Mouse (Mus musculus) lung, adult 2 months (tissue): Measurements from ENCODE around the gene Kpna7. TPM values are rescaled to one million over a fixed set of nuclear protein-coding genes. Genes with fewer than 3 reads are reported as not detected.

Source experiments
- DNase-seq: peaks from one replicate; pipeline ENCODE4 v3.0.0; 2022
- H3K4me1 ChIP-seq: fragments of 200-500 bp; 2 replicates; pipeline ENCODE4 v1.6.1; 2011; ENCODE audit warnings: low read length; ENCODE audit not compliant: control insufficient read depth, insufficient read depth
- H3K4me3 ChIP-seq: fragments of 200-500 bp; replicated peaks from 2 replicates; pipeline ENCODE3; 2011; ENCODE audit warnings: low read depth, mild to moderate bottlenecking, control low read depth, low read length; ENCODE audit errors: extremely low read depth
- CTCF ChIP-seq: fragments of 200-500 bp; IDR thresholded peaks from 2 replicates; pipeline ENCODE4 v1.5.1; 2011; ENCODE audit warnings: mild to moderate bottlenecking, low read length, control low read depth; ENCODE audit not compliant: insufficient read depth
- POLR2A ChIP-seq: fragments of 200-500 bp; IDR thresholded peaks from 2 replicates; pipeline ENCODE4 v1.6.1; 2011; ENCODE audit warnings: low read depth, mild to moderate bottlenecking, control low read depth, low read length, borderline replicate concordance; ENCODE audit errors: extremely low read depth
- WGBS: fragments of 180-500 bp; shearing (Covaris S2); methylation state at CpG from one replicate; pipeline ENCODE4 v1.1.7; 2018; 5-methylcytosine and 5-hydroxymethylcytosine counted together
- polyA plus RNA-seq: library from polyadenylated mRNA; depleted of rRNA; stranded (reverse); fragments of >200 nt; gene quantifications from 2 replicates; pipeline ENCODE4 v1.2.3, GENCODE M21; 2012

Kpna7 gene
- polyA plus RNA-seq, 1 experiment = not detected

GRCm38 (mm10) chr5:145118005-145118404 lies 34.2 kb upstream of the Kpna7 start:
- 30% methylated on average over 6 of the region's 6 CpGs for WGBS
- Histone ChIP-seq H3K4me3 (no peak overlapping the region), H3K4me1 (peaks cover 14% of the 10 kb centered on the region)
- TF ChIP-seq CTCF = no peak
- TF ChIP-seq POLR2A = no peak
- no peak for DNase-seq

GRCm38 (mm10) chr5:145116916-145117315 lies 33.1 kb upstream of the Kpna7 start:
- no peak for TF ChIP-seq POLR2A
- TF ChIP-seq CTCF = peak; percentile 64
- Histone ChIP-seq H3K4me3 (peak overlapping the region; percentile 30), H3K4me1 (peaks cover 14% of the 10 kb centered on the region)
- peak; percentile 74 for DNase-seq
- 30% methylated on average over 10 of the region's 10 CpGs for WGBS

GRCm38 (mm10) chr5:145116316-145116715 lies 32.5 kb upstream of the Kpna7 start:
- 2% methylated on average over 4 of the region's 4 CpGs for WGBS
- H3K4me1 ChIP-seq = peaks cover 14% of the 10 kb centered on the region
- no peak for TF ChIP-seq CTCF
- no peak; the same call in 1 of the 2 replicates for TF ChIP-seq POLR2A
- peak overlapping the region; percentile 23 for H3K4me3 ChIP-seq
- DNase-seq = peak; percentile 41

- H3K4me3 ChIP-seq = no peak overlapping the region
- TF ChIP-seq POLR2A (no peak), CTCF (no peak)
- no peak for DNase-seq
- WGBS = 66% methylated on average over 5 of the region's 5 CpGs
- peaks cover 14% of the 10 kb centered on the region for H3K4me1 ChIP-seq
These were observed 31.9 kb upstream of the Kpna7 start for GRCm38 (mm10) chr5:145115736-145116135.

- peaks cover 14% of the 10 kb centered on the region for H3K4me1 ChIP-seq
- WGBS = 10% methylated on average over 39 of the region's 40 CpGs
- DNase-seq = peak; percentile 74
- TF ChIP-seq CTCF (no peak), POLR2A (peak; percentile 41; the same call in 1 of the 2 replicates)
- peak overlapping the region; percentile 86 for H3K4me3 ChIP-seq
These were observed 31.0 kb upstream of the Kpna7 start for GRCm38 (mm10) chr5:145114606-145115473.

- WGBS = under 1% methylated on average over 33 of the region's 53 CpGs
- Histone ChIP-seq H3K4me1 (peaks cover 14% of the 10 kb centered on the region), H3K4me3 (peak within 1 kb of the TSS; percentile 86)
- DNase-seq = peak; percentile 73
- TF ChIP-seq CTCF (no peak), POLR2A (peak; percentile 72)
These were observed 30.3 kb upstream of the Kpna7 start, which contains the start of gene Arpc1b for GRCm38 (mm10) chr5:145114071-145114605. TSS of gene Arpc1b (plus strand) at chr5:145114215.

GRCm38 (mm10) chr5:145113416-145113815 lies 29.6 kb upstream of the Kpna7 start:
- WGBS = 14% methylated on average over 2 of the region's 2 CpGs
- TF ChIP-seq CTCF = no peak
- no peak for TF ChIP-seq POLR2A
- peaks cover 12% of the 10 kb centered on the region for H3K4me1 ChIP-seq
- no peak overlapping the region for H3K4me3 ChIP-seq
- DNase-seq = no peak

- 86% methylated on average over 8 of the region's 8 CpGs for WGBS
These were observed 28.7 kb upstream of the Kpna7 start for GRCm38 (mm10) chr5:145112566-145112965.

GRCm38 (mm10) chr5:145110401-145110800 lies 26.6 kb upstream of the Kpna7 start:
- TF ChIP-seq POLR2A (no peak), CTCF (no peak)
- 85% methylated on average over 6 of the region's 6 CpGs for WGBS
- no peak for DNase-seq
- H3K4me1 ChIP-seq = no peaks in the 10 kb centered on the region
- no peak overlapping the region for H3K4me3 ChIP-seq

More at GRCm38 (mm10) chr5:145112566-145112965, 28.7 kb upstream of the Kpna7 start:
- H3K4me1 ChIP-seq = peaks cover 9% of the 10 kb centered on the region
- DNase-seq = no peak
- no peak overlapping the region for H3K4me3 ChIP-seq
- no peak for TF ChIP-seq POLR2A
